Mouse (Mus musculus): ENCODE results near the gene Cxxc4. TPM values are rescaled to one million over a fixed set of nuclear protein-coding genes. Genes with fewer than 3 reads are reported as not detected.

Cxxc4 gene
- total and polyA plus RNA-seq, 3 experiments: not detected

DNA sequence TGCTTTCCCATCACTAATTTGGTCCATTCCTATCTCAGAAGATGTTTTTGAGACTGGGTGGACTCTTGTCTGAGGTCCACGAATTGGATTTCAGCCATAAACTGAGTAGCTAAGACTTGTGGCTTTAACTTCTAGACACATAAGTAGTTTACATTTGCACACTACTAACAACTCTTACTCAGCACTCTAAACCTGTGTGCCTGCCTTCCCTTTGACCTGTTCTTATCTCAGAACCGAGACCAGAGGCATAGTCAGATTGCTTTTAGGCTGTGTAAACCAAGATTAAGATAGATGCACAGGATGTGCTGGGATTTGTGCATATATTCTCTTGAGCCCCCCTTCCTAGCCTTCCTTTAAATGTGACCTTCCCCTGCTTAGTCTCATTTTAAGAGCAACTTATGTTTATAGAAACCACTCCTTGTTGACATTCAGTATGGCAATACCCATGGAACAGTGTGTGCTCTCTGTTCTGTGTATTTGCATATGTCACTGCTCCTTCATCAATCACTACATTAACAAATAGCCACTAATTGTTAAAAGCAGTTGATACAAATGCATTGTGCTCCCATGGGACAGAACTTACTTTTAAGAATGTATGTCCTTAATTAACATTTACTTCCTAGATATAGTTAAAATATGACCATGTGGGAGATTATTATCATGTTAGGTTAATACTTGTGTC, 7.0 kb downstream of the Cxxc4 start:
- no peak for TF ChIP-seq BHLHE40 (IDR thresholded peaks at IDR 0.05; ENCODE audit: borderline replicate concordance, low read depth, low read length)
- TF ChIP-seq GABPA (IDR thresholded peaks at IDR 0.05; ENCODE audit: low read depth, low read length): no peak
- TF ChIP-seq MYB (IDR thresholded peaks at IDR 0.05; ENCODE audit: low read depth, low read length): no peak
- no peak for TF ChIP-seq ETS1 (IDR thresholded peaks at IDR 0.05; ENCODE audit: low read depth, low read length)
- TF ChIP-seq TCF12 (IDR thresholded peaks at IDR 0.05; ENCODE audit: low read depth, low read length): no peak
- TF ChIP-seq NRF1 (IDR thresholded peaks at IDR 0.05; ENCODE audit: insufficient read depth, low read depth, low read length, poor library complexity, severe bottlenecking): no peak
- TF ChIP-seq MEF2A (IDR thresholded peaks at IDR 0.05; ENCODE audit: extremely low read depth, insufficient replicate concordance, low read depth, low read length, poor library complexity, severe bottlenecking): no peak
- TF ChIP-seq UBTF (IDR thresholded peaks at IDR 0.05; ENCODE audit: borderline replicate concordance, insufficient read depth, low read depth, low read length): no peak
- TF ChIP-seq E2F4 (IDR thresholded peaks at IDR 0.05; ENCODE audit: borderline replicate concordance, low read depth, low read length): no peak
- no peak for TF ChIP-seq MAZ (IDR thresholded peaks at IDR 0.05; ENCODE audit: low read depth, low read length)
- no peak for TF ChIP-seq CHD2 (IDR thresholded peaks at IDR 0.05; ENCODE audit: low read length)
- TF ChIP-seq POLR2AphosphoS2 (IDR thresholded peaks at IDR 0.05; ENCODE audit: low read length): no peak
- no peak for TF ChIP-seq SIN3A (IDR thresholded peaks at IDR 0.05; ENCODE audit: low read length)
- no peaks in the 10 kb centered on the region; a peak in 1 of 4 replicates for H3K27me3 ChIP-seq (ENCODE audit: control insufficient read depth in 1 of 2, insufficient read depth in 2 of 2, low read length in 2 of 2)
- no peak overlapping the region for H3K9ac ChIP-seq (ENCODE audit: control insufficient read depth, low read depth, low read length, poor library complexity, severe bottlenecking)
- no peaks in the 10 kb centered on the region for H3K79me2 ChIP-seq (ENCODE audit: control insufficient read depth, insufficient read depth, low read length, poor library complexity)
- H3K4me1 ChIP-seq (ENCODE audit: control insufficient read depth in 1 of 2, insufficient read depth in 2 of 2, low read length in 2 of 2): no peaks in the 10 kb centered on the region
- no peak overlapping the region for H3K27ac ChIP-seq (ENCODE audit: control insufficient read depth, low read depth, low read length)
- DNase-seq (ENCODE audit: low read depth, low spot score): no peak
- H3K36me3 ChIP-seq (ENCODE audit: control insufficient read depth in 1 of 2, insufficient read depth in 2 of 2, low read length in 2 of 2): no peaks in the 10 kb centered on the region
- H3K4me3 ChIP-seq (ENCODE audit: control insufficient read depth in 1 of 2, insufficient read depth in 1 of 2, low read depth in 2 of 2, low read length in 2 of 2): no peak overlapping the region
- H3K9me3 ChIP-seq (replicated peaks; ENCODE audit: insufficient read depth, low read length): no peaks in the 10 kb centered on the region

DNA sequence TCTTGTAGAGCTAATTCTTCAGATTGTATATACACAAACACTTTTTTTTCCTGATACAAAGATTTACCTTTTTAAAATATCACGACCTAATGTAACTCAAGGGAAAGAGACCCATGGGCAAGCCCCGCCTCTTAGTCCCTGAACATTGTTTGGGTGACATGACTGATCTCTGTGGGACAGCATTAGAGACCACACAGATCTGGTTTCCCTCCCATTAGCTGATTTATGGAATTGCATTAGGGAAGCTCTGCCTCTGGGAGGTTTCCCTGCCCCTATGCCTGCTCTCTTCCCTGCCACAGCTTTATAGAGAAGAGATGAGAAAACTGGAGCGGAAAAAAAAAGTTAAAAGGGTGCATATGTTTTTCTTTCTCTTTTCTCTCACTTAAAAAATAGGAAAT, 7.6 kb downstream of the Cxxc4 start:
- Histone ChIP-seq H3K36me3 (ENCODE audit: control insufficient read depth in 1 of 2, insufficient read depth in 2 of 2, low read length in 2 of 2) (no peaks in the 10 kb centered on the region), H3K9ac (ENCODE audit: control insufficient read depth, low read depth, low read length, poor library complexity, severe bottlenecking) (no peak overlapping the region), H3K79me2 (ENCODE audit: control insufficient read depth, insufficient read depth, low read length, poor library complexity) (no peaks in the 10 kb centered on the region), H3K27me3 (ENCODE audit: control insufficient read depth in 1 of 2, insufficient read depth in 2 of 2, low read length in 2 of 2) (no peaks in the 10 kb centered on the region; a peak in 1 of 4 replicates), H3K9me3 (replicated peaks; ENCODE audit: insufficient read depth, low read length) (no peaks in the 10 kb centered on the region), H3K4me3 (ENCODE audit: control insufficient read depth in 1 of 2, insufficient read depth in 1 of 2, low read depth in 2 of 2, low read length in 2 of 2) (no peak overlapping the region), H3K4me1 (ENCODE audit: control insufficient read depth in 1 of 2, insufficient read depth in 2 of 2, low read length in 2 of 2) (no peaks in the 10 kb centered on the region), H3K27ac (ENCODE audit: control insufficient read depth, low read depth, low read length) (no peak overlapping the region)
- DNase-seq (ENCODE audit: low read depth, low spot score): no peak
- TF ChIP-seq MAFK (IDR thresholded peaks at IDR 0.05; ENCODE audit: borderline replicate concordance, low read depth, low read length): no peak

Measured in MEL (cell line).